Mouse (Mus musculus): ENCODE data around the gene Gdpd3. TPM values are rescaled to one million over a fixed set of nuclear protein-coding genes. Genes with fewer than 3 reads are reported as not detected.
"Not testable (repeated sequence)": the region's sequence is repeated elsewhere in the genome, so short reads cannot be mapped to it uniquely, and the experiment has no call there.

The Gdpd3 gene
- total RNA-seq, 2 experiments from 2014 or later: 2.7 to 4.3 TPM

- no peak for DNase-seq (ENCODE audit: low spot score in 2 of 2)
Observed at GRCm38 (mm10) chr7:126759672-126760390, 6.3 kb upstream of the Gdpd3 start.

- DNase-seq (ENCODE audit: low spot score in 2 of 2): no peak
Observed at GRCm38 (mm10) chr7:126760391-126760802, 5.7 kb upstream of the Gdpd3 start.

GRCm38 (mm10) chr7:126760956-126761355 is 5.2 kb upstream of the Gdpd3 start:
- no peak for DNase-seq (ENCODE audit: low spot score in 2 of 2)

GRCm38 (mm10) chr7:126761529-126762067 is 4.5 kb upstream of the Gdpd3 start:
- no peak for DNase-seq (ENCODE audit: low spot score in 2 of 2)

GRCm38 (mm10) chr7:126762471-126763008 is 3.6 kb upstream of the Gdpd3 start:
- no peak for DNase-seq (ENCODE audit: low spot score in 2 of 2)

GRCm38 (mm10) chr7:126765540-126765939 is 594 bp upstream of the Gdpd3 start:
- DNase-seq (ENCODE audit: low spot score in 2 of 2): no peak

- no peak for DNase-seq (ENCODE audit: low spot score in 2 of 2)
Observed at GRCm38 (mm10) chr7:126767001-126767400, 867 bp downstream of the Gdpd3 start.

- no peak for DNase-seq (ENCODE audit: low spot score in 2 of 2)
Observed at GRCm38 (mm10) chr7:126770784-126771183, 4.7 kb downstream of the Gdpd3 start.

- DNase-seq (ENCODE audit: low spot score in 2 of 2): no peak
Observed at GRCm38 (mm10) chr7:126773351-126773750, 7.2 kb downstream of the Gdpd3 start.

- no peak for DNase-seq (ENCODE audit: low spot score in 2 of 2)
Observed at GRCm38 (mm10) chr7:126774463-126774862, 8.3 kb downstream of the Gdpd3 start.

GRCm38 (mm10) chr7:126775185-126775977 is 9.2 kb downstream of the Gdpd3 start:
- DNase-seq (ENCODE audit: low spot score in 2 of 2): no peak

GRCm38 (mm10) chr7:126775978-126776234 is 9.8 kb downstream of the Gdpd3 start:
- no peak for DNase-seq (ENCODE audit: low spot score in 2 of 2)

GRCm38 (mm10) chr7:126776598-126777057 is 10.5 kb downstream of the Gdpd3 start, which contains the start of gene Ypel3:
TSS of gene Ypel3 (plus strand) at chr7:126776955.
- DNase-seq (ENCODE audit: low spot score in 2 of 2): peak; percentile 92 to 93

- no peak for DNase-seq (ENCODE audit: low spot score in 2 of 2)
Observed at GRCm38 (mm10) chr7:126777476-126777875, 11.3 kb downstream of the Gdpd3 start.

- DNase-seq (ENCODE audit: low spot score in 2 of 2): no peak
Observed at GRCm38 (mm10) chr7:126778147-126778546, 12.0 kb downstream of the Gdpd3 start.

GRCm38 (mm10) chr7:126779101-126779500 is 13.0 kb downstream of the Gdpd3 start:
- not testable (repeated sequence) for DNase-seq (ENCODE audit: low spot score in 2 of 2)

- DNase-seq (ENCODE audit: low spot score in 2 of 2): peak; percentile 85 to 90
Observed at GRCm38 (mm10) chr7:126779983-126780970, 14.1 kb downstream of the Gdpd3 start.

GRCm38 (mm10) chr7:126780971-126781635 is 15.0 kb downstream of the Gdpd3 start, which contains the start of gene Tbx6:
TSS of gene Tbx6 (plus strand) at chr7:126781483.
- no peak for DNase-seq (ENCODE audit: low spot score in 2 of 2)

GRCm38 (mm10) chr7:126781661-126782370 is 15.7 kb downstream of the Gdpd3 start:
- no peak for DNase-seq (ENCODE audit: low spot score in 2 of 2)

All from adrenal gland, adult 18-20 months (tissue).